Mouse (Mus musculus) lung, postnatal 4 days (tissue): Measurements from ENCODE around the gene Zfp668.

Experiments used
- DNase-seq, 2 experiments: peaks; one replicate each; pipeline ENCODE4 v3.0.0; 2021

Zfp668 gene

DNA sequence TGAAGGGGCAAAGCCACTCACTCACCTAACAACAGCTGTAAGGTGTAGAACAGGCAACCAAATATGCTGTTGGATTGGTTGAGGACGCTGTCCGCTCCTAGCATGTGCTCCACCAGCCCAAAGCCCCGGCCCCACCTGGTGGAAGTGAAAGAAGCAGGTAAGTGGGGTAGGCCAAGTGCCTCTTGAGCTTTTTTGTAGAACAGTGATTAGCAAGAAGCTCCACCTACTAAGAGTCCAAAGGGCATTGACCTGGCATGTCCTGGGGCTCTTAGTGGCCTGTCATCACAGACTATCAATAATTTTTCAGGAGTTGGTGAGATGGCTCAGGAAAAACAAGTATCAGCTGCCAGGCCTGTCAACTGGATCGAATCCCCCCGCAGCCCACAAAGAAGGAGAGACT, 17.9 kb upstream of the Zfp668 start:
- no peak for DNase-seq

DNA sequence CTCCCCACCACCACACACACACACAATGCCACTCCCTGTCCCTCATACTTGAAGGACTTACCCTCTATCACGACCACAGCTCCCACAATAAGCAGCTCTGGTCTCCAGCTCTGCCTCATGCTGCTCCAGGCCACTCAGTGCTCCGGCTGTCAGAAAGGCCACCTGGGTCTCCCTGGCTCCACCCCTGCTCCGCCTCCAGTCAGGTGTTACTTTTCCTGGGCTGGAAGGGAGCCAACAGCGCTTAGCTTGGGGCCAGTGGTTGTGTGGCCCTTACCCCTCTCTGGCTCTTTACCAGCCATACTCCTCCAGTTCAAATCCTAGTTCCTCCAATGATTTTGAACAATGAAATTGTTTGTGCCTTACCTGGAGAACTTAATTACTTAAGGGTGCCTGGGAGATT, 14.2 kb upstream of the Zfp668 start, which contains the start of gene Prss53:
Gene Prss53 (minus strand): TSS at position 173 of the 400 bp plus-strand sequence.
- peak; percentile 30 to 55 for DNase-seq

DNA sequence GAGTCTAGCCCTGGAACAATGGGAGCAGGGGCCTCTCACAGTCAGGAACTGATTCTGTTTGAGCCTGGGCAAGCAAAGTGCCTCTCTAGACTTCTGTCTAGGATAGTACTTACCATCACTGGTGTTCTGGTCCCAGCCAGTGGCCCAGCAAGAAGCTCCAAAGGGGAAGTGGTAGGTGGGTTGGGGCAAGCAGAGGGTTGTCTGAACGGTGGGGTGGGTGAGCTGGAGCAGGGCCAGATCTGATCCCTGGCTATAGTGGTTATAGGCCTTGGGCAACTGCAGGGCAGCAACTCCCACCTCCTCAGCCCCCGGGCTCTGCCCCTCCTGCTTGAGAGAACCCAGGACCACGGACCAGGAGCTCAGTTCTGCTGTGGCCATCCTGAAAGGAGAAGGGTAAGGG, 12.2 kb upstream of the Zfp668 start:
- no peak for DNase-seq

DNA sequence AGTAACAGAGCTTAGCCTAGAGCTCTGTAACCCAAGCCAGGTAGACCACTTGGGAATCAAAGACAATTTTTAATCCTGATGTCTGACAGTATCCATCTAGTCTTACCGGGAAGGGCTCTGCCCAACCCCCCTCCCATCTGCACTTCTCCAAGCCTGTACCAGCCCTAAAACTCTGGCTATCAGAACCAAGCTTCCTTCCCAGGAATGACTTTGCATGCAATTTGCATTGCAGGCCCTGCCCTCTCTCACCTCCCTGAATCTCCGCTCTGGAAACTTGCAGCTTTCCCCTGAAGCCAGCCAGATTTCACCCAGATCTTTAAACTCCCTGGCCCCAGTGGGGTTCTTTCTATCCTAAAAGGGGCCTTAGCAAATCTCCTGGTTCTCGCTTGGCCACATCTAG, 11.2 kb upstream of the Zfp668 start:
- DNase-seq = no peak

DNA sequence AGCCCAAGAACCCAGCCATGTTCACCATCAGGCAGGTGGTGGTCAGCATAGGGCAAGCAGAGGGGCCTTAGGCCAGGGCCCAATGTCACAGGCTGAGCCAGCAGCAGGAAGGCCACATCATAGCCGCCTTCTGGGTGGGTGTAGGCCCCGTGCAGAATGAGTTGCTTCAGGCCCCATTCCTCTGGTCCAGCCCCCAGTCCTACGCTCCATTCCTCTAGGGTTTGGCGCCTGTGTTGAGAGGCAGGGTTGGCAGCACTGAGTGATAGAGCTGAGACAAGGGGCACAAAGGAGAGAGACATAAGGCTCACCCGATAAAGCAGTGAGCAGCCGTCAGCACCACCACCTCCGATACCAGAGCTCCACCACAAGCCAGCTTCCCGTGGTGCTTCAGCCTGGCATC, 10.6 kb upstream of the Zfp668 start:
- DNase-seq = no peak

DNA sequence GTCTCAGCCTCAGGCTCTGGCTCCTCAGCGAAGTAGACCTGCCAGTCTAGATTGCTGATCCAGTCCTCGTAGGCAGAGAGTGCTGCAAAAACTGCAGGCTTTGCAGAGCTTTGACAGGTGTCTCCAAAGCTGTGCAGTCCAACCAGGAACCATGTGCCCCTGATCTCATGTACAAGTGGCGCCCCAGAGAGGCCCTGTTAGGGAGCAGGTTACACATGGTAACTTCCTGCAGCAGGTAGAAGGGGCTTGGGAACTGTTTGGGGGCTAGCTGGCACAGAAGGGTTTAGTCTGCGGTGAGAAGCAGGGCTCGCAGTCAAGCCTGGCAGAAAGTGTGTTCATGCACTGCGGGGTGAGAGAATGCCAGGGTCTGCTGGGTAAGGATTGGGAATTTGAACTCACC, 9.9 kb upstream of the Zfp668 start:
- DNase-seq = no peak

DNA sequence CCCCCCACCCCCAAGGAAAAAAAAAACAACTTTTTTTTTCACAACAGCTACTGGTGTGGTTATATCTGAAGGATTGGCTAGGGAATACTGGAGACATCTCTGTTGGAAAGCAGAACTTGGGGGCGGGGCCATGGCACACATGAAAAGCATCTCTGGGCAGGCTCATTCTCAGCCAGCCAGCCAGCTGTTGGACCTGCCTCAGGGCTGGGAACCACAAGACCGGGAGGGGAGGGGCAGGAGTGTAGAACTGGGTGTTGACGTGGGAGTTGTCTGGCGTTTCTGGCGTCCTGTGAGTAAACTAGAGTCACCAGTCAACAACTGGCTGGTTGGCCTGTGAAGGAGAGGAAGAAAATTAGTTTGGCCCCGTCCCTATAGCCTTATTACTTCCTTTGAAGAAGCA, 9.3 kb upstream of the Zfp668 start:
- peak; percentile 59 to 86 for DNase-seq

DNA sequence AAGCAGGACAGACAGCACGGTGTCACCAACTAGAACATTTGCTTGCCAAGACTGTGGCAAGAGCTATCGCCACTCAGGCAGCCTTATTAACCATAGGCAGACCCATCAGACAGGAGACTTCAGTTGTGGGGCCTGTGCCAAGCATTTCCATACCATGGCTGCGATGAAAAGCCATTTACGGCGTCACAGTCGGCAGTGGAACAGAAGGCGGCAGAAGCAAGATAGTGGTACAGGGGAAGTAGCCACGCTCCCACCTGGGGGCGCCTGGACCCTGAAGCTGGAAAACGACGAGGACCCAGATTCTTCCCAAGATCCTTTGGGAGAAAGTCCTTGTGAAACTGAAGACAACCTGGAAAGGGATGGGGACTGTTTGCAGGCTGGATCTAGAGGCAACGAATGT, 3.8 kb upstream of the Zfp668 start:
- no peak for DNase-seq

DNA sequence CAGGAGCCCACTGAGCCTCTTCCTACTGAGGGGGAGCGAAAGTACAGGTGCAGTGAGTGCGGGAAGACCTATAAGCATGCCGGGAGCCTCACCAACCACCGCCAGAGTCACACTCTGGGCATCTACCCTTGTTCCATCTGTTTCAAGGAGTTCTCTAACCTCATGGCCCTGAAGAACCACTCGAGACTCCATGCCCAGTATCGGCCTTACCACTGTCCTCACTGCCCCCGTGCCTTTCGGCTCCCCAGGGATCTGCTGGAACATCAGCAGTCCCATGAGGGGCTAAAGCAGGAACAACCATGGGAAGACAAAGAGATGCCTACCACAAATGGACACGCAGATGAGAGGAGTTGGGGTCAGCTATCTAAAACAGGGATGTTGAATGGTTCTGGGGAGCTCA, 2.7 kb upstream of the Zfp668 start:
- DNase-seq = no peak

DNA sequence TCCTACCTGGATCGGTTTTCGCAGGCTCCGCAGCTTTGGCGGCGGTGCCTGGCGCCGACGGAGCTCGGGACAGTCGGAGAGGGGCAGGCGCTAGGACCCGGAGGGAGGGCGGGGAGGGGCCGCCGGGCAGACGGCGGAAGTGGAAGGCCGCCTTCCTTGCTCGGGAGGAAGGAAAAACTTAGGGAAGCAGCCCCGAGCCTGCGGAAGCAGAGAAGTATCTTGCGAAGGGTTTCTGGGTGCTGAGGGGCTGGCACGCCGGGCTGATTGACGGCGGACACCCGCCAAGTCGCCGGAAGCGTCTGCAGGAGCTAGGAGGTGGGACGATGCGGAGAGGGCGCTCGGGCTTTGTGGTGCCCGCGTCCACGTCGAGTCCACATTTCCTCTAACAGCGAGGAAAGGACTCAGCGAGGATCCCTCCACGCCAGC, 574 bp downstream of the Zfp668 start, which contains the start of gene Zfp646:
Gene Zfp646 (plus strand): TSS at position 181 of the 426 bp plus-strand sequence.
- DNase-seq = peak; percentile 83 to 87

DNA sequence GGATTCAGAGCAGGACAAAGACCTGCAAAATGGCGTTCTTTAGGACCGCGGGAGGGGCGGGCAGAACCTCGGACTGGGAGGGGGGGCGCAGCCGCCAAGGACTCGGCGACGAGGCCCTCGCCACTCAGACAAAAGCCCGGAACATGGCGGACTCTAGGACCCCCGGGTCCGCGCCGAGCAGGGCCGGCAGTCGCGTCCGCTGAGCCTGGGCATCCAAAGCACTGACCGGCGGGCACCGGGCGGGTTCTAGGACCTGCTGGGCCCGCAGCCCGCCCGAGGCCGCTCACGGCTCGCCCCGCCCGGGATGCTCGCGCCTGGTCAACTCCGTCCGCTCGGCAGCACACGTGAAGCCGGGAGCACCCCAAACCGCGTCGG, 1.0 kb downstream of the Zfp668 start:
- DNase-seq = peak; percentile 95 to 98

DNA sequence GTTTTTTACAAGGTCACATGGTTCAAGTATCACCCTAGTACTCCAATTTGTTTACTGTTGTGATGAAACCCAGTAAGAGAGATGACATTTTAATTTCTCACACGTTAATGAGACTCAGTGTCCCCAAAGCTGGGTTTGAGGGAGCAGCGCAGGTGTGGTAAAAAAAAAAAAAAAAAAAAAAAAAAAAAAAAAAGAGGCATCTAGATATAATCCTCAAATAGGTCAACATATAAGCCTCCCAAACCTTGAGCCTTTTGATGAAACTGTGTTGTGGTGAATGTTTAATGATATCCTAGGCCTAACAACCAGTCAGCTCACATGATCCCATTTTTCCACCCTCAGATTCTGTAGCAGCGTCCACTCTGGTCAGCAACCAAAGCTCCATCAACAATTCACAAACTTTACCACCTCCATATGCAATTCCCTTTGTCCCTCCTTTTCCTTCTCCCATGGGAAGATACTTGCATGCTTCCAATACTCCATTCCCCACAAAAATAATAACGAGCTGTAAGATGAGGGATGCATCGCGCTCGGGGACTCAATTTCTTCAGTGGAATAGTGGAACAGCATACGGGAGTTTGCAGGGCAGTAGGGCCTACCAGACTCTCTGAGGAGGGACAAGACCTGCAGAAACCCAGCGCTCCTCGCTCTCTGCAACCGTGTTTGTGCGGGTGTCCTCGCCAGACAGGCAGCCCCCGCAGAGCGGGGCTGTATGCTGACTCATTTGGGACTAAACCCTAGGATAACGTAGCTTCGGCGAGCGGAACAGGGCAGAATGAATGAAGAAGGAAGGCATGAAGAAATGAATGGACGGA, 1.6 kb downstream of the Zfp668 start:
- DNase-seq = no peak

DNA sequence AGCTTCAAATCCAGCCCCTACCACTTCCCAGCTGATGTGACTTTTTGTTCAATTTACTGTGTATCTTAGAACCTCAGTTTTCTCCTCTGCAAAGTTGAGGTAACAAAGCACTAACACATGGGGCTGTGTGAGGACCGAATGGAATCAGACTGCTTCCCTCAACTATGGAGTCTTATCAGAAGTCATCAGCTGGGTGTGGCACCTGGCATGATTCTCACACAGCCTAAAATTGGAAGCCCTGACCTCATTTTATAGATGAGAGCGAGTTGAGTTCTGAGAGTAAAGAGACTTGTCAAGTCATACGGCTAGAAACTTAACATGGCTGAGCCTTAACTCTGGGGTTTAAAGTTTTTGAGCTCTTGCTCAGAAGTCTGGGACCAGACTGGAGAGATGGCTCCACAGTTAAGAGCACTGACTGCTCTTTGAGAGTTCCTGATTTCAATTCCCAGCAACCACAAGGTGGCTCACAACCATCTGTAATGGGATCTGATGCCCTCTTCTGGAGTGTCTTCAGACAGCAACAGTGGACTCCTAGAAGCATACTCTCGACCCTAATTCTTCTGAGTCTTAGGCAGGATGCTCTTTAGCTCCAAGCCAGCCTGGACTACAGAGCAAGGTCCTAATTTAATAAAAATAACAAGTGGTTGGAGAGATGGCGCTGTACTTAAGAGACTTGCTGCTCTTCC, 6.3 kb downstream of the Zfp668 start:
- no peak for DNase-seq

DNA sequence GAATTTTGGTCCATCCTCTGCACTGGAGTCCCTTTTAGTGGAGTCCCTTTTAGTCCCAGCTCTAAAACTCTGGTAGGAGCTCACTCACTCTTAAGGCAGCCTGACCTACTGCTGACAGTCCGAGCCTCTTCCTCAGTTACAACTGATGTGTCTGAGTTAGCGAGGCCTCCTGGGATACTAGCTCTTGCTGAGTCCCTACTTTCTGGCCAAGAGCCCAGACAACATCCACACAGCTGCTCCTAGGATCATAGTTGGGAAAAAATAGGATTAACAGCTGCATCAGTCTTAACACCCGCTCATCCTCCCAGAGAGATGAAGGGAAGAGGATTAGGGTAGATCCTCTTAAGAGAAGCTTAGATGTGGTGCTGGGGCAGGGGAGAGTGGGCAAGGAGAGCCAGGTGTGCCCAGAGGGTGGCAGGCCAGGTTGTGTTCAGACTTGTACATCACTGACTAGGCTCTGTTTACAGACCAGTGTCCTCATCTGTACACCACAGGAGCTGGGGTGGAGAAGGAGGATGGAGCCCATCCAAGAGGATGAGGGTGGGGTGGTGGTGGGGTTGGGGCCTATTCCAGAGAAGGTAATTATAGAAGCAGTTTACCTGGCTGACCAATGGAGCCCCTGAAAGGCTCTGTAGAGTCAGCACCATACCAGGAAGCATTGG, 7.3 kb downstream of the Zfp668 start:
- no peak for DNase-seq

DNA sequence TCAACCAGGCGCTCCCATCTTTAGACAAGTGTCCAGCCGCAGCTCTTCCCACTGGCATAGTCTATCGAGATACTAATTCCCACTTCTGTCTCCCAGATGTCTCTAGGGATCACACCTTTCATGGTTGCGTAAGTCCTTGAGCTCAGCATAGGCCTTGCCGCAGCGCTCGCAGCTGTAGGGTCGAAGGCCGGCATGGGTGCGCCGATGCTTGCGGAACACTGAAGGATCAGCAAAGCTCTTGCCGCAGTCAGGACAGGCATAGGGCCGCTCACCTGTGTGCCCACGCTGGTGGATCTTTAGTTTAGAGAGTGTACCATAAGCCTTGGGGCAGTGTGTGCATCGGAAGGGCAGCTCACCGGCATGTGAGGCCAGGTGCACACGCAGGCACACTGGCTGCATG, 9.0 kb downstream of the Zfp668 start:
- DNase-seq = no peak

DNA sequence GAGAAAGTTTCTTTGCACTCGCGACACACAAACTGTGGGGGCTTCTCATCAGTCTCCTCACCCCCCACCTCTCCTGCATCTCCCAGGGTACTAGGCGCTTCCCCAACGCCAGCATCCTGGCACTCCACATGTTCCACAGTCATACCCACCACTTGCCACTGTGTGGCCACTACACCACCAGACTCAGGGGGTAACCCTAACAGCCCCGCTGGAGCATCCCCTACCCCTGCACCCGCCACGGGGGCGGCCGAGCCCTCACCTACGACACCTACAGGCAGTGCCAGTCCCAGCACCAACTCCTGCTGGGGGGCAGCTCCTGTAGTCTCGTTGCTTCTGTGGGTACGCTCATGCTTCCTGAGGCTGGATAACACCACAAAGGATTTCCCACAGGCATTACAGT, 10.2 kb downstream of the Zfp668 start:
- no peak for DNase-seq

DNA sequence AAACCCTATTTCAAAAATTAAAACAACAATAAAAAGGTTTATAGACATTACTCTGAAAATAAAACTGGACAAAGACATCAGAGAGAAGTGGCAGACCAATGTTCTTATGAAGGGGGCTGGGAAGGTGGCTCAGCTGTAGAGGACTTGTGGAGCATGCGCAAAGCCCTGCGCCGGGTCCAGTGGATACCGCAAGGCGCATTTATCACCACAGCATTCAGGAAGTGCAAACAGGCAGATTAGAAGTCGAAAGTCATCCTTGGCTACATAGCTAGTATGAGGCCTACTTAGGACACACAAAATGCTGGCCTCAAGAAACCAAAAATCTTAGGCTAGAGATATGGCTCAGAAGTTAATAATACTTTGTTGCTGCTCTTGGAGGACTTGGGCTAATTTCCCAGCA, 18.4 kb downstream of the Zfp668 start:
- no peak for DNase-seq

DNA sequence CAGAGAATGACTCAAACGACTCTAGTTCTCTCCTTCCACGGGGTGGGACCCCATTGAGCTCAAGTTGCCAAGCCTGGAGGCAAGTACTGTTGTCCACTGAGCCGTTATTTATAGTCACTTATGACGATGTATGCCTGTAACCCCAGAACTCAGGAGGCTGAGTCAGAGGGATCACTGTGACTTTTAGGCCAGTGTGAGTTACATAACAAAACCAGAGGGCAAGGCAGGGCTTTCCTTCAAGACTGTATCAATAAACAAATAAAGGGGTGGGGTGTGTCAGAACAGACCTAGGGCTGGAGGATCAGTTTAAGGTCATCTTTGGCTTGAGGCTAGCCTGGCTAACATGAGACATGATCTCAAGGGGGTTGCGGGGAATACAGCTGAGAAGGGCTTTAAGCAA, 25.7 kb downstream of the Zfp668 start:
- DNase-seq = no peak

DNA sequence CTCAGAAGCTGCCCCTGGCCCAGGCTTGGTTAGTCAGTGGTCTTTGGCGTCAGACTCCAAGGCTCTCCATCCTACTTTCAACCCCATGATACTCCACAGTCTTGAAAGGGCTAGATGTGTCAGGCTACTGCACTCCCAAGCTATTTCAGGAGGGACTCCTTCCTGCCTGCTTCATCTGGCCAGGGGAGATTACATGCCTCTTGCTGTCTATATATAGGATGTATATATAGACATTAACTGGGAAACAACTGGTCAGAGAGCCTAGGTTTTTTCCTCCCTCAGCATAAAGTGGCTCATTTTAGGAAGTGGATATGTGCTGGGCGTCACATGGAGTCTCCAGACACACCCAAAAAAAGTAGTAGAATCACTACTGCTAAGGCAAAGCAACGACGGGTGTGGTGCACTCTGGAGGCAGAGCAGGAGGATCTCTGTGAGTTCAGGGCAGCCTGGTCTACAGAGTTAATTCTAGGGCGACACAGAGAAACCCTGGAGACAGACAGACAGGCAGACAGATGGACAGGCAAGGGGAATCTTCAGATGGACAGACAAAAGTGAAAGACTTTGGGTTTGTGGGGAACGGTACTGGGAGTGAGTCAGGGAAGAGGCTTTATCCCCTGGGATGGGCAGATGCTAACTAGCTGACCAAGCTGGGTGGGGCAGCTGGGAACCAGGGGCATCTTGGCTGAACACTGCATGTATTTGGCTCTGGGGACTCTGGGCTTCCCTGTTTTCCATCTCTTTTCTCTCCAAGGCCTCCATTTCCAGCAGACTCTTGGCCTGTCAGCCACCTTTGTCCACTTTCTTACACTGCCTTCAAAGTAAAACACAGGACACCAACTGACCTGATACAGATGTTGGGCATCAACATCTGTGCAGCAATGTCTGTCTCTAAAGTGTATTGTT, 26.4 kb downstream of the Zfp668 start:
- no peak for DNase-seq

DNA sequence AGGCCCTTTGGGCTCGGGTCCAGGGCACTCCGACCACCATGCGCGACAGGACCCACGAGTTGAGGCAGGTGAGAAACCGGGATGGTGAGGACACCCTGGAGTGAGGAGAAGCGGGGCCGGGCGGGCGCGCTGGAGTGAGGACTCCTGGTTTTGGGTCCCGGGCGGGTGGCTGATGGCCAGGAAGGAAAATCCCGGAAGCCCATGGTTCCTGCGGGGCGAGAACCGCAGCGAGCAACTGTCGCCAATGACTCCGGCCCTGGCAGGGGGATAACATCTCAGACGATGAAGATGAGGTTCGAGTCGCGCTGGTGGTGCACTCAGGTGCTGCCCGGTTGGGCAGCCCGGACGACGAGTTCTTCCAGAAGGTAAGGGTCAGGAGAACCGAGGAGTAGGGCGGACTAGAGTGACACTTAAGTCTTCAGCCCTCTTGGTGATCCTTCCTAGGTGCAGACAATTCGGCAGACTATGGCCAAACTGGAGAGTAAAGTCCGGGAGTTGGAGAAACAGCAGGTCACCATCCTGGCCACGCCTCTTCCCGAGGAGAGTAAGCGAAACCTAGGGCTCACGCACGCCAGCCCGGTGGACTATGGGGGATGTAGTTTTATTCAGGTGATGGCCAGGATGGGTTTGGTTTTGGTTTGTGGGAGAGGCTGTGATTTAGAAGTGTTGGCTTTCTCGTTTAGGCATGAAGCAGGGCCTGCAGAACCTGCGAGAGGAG, 34.5 kb downstream of the Zfp668 start:
- DNase-seq = peak; percentile 85 to 86

DNA sequence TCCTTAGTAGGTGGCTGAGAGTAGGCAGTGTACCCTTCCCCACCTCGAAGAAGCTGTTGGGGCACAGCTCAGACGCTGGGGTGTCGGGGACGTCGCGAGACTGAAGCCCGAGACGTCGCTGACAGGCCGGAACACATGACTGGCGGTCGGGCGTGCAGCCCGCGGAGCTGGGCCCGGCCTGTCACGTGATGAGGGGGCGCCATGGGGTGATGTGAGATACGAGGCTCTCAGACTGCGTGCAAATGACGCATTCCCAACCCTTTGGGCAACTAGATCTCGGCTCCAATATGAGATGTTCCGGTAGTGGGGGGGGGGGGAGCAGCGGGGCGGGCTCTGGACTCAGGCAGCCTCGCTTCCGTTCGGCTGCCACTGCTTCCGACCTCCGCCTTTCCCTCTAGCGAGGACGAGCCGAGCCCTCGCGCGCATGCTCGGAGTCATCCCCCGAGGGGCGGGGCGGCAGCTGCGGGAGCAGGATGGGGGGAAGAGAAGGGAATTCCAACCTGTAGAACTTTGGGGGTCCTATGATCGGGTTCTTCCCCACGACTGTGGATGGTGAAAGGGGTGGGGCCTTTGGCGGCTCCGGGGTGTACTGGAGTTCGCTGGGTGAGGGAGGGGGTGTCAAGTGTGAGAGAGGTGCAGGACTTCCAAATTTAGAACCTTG, 35.2 kb downstream of the Zfp668 start:
- peak; percentile 95 to 98 for DNase-seq

DNA sequence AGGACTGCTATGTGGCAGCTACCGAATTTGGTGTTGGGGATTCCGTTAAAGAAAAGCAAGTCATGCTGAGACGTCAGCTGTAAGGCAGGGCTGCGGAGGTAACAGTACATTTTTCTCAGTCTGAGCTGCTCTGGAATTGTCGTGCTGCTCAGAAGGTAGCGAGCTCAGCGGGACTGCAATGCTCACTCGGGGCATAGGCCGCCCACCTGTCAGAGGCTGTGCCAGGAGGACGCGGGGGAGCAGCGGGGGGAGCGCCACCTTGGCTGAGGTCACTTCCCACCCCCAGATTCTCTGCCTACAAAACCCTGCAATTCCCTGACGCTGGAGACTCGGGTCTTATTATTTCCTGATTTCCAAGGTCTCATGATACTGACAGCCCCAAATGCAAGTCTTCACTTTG, 35.7 kb downstream of the Zfp668 start:
- DNase-seq = peak in 1 of 2 experiments; percentile 68
